In the genomic region with DNA sequence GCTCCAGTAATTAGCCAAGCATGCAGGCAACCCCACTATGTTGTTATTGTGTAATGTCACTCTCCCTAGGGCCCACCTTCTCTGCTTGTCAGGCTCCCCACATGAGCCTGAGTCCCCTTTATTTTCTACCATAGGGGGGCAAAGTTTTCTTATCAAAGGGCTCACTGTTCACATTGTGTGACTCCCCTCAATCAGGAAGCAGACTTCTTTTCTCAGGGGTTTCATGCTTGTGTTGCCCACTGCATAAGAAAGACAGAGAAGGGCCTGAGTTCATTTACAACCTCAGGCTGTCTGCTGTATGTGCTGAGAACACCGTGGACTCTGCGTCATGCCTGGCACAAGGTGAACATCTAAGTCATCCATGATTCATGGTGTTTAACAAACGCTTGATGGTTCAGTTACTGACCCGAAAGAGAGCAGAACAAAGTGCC, we compare ENCODE assay signal across 15 mouse cellular contexts.
DNase-seq lines count a peak whose midpoint lies in the region; ATAC-seq and TF ChIP-seq lines count a peak whose summit lies in the region.
"Had no signal": no experiment of that assay in that cellular context is flagged by ENCODE, and none has a peak within 500 bp of the region (broad histone marks: within the 10 kb centered on the region; RNA-seq: fewer than 3 reads in every experiment).

No protein-coding gene starts in this region.

- H3K4me1 ChIP-seq in hindbrain, embryonic 16.5 days (ENCODE audit: control insufficient read depth, insufficient read depth, low read depth, low read length): no peaks in the 10 kb centered on the region
- 0 out of 2 replicates have a peak, but pooled peaks cover 12% of the 10 kb centered on the region for H3K4me1 ChIP-seq in hindbrain, embryonic 10.5 days (replicated peaks)
- H3K4me1 ChIP-seq in embryonic facial prominence, embryonic 10.5 days: peaks cover 47% of the 10 kb centered on the region
- peaks cover 4% of the 10 kb centered on the region; the same call in 1 of the 2 replicates for H3K4me1 ChIP-seq in forebrain, embryonic 15.5 days
- H3K4me1 ChIP-seq in lung, adult 2 months (ENCODE audit: control insufficient read depth, insufficient read depth, low read length): no peaks in the 10 kb centered on the region

- no peaks in the 10 kb centered on the region for H3K27me3 ChIP-seq in hindbrain, embryonic 16.5 days (replicated peaks; ENCODE audit: control insufficient read depth, insufficient read depth, low read length)
- H3K27me3 ChIP-seq in hindbrain, embryonic 10.5 days (ENCODE audit: insufficient read depth, poor library complexity, severe bottlenecking): peaks cover 9% of the 10 kb centered on the region
- H3K27me3 ChIP-seq in embryonic facial prominence, embryonic 10.5 days (replicated peaks; ENCODE audit: low read depth, poor library complexity, severe bottlenecking): no peaks in the 10 kb centered on the region; the same call in 1 of the 2 replicates
- H3K27me3 ChIP-seq in forebrain, embryonic 15.5 days: no peaks in the 10 kb centered on the region

- H3K27ac ChIP-seq in hindbrain, embryonic 16.5 days (ENCODE audit: low read depth, low read length): no peak overlapping the region
- H3K27ac ChIP-seq in hindbrain, embryonic 10.5 days: no peak overlapping the region; the same call in 1 of the 2 replicates
- peak overlapping the region; percentile 67; the same call in 1 of the 2 replicates for H3K27ac ChIP-seq in embryonic facial prominence, embryonic 10.5 days (replicated peaks)
- no peak overlapping the region for H3K27ac ChIP-seq in forebrain, embryonic 15.5 days (replicated peaks)
- H3K27ac ChIP-seq: liver, embryonic 14.5 days had no signal

- H3K9me3 ChIP-seq in hindbrain, embryonic 16.5 days (ENCODE audit: control insufficient read depth, low read length): no peaks in the 10 kb centered on the region
- H3K9me3 ChIP-seq in hindbrain, embryonic 10.5 days: no peaks in the 10 kb centered on the region
- no peaks in the 10 kb centered on the region for H3K9me3 ChIP-seq in embryonic facial prominence, embryonic 10.5 days
- H3K9me3 ChIP-seq in forebrain, embryonic 15.5 days: no peaks in the 10 kb centered on the region

- no peak overlapping the region for H3K4me2 ChIP-seq in hindbrain, embryonic 16.5 days (ENCODE audit: low read length)
- no peak overlapping the region for H3K4me2 ChIP-seq in forebrain, embryonic 15.5 days (replicated peaks)

- no peak for TF ChIP-seq POLR2A in lung, adult 2 months (IDR thresholded peaks at IDR 0.05; ENCODE audit: borderline replicate concordance, extremely low read depth, low read depth, low read length)

- 34% methylated on average over 4 of the region's 4 CpGs for WGBS in hindbrain, embryonic 16.5 days
- 47% methylated on average over 4 of the region's 4 CpGs for WGBS in hindbrain, embryonic 10.5 days
- WGBS in embryonic facial prominence, embryonic 10.5 days: 55% methylated on average over 4 of the region's 4 CpGs
- 12% methylated on average over 4 of the region's 4 CpGs for whole genome bisulfite sequencing in forebrain, embryonic 15.5 days
- 76% methylated on average over 4 of the region's 4 CpGs for WGBS in lung, adult 2 months

- H3K9ac ChIP-seq in hindbrain, embryonic 16.5 days (ENCODE audit: low read depth, low read length): no peak overlapping the region
- no peak overlapping the region for H3K9ac ChIP-seq in forebrain, embryonic 15.5 days (replicated peaks)
- H3K9ac ChIP-seq: liver, embryonic 14.5 days had no signal

- no peak for DNase-seq in hindbrain, embryonic 10.5 days (ENCODE audit: low spot score)
- peak; percentile 43 for DNase-seq in NIH3T3 (ENCODE audit: low read depth)
- no peak for DNase-seq in embryonic facial prominence, embryonic 10.5 days (ENCODE audit: low spot score)
- no peak for DNase-seq in ovary, postnatal 36 days (ENCODE audit: low spot score)
- DNase-seq in lung, adult 2 months: no peak
- DNase-seq: cerebellum, adult 11 months; cerebellum, postnatal 36 days; gastrocnemius, postnatal 10 days; heart, postnatal 14 days; layer of hippocampus, postnatal 36 days; thymus, adult 2 months had no signal

- no peak overlapping the region for H3K4me3 ChIP-seq in hindbrain, embryonic 16.5 days (ENCODE audit: low read length)
- H3K4me3 ChIP-seq in hindbrain, embryonic 10.5 days: no peak overlapping the region
- H3K4me3 ChIP-seq in embryonic facial prominence, embryonic 10.5 days: no peak overlapping the region
- H3K4me3 ChIP-seq in forebrain, embryonic 15.5 days: no peak overlapping the region
- H3K4me3 ChIP-seq in lung, adult 2 months (replicated peaks; ENCODE audit: extremely low read depth, low read depth, low read length): no peak overlapping the region
- H3K4me3 ChIP-seq: myocyte had no signal

- H3K36me3 ChIP-seq in hindbrain, embryonic 16.5 days (ENCODE audit: control insufficient read depth, insufficient read depth, low read length): no peaks in the 10 kb centered on the region
- H3K36me3 ChIP-seq in hindbrain, embryonic 10.5 days: no peaks in the 10 kb centered on the region
- no peaks in the 10 kb centered on the region for H3K36me3 ChIP-seq in embryonic facial prominence, embryonic 10.5 days (replicated peaks)
- no peaks in the 10 kb centered on the region for H3K36me3 ChIP-seq in forebrain, embryonic 15.5 days

- TF ChIP-seq CTCF in lung, adult 2 months (IDR thresholded peaks at IDR 0.05; ENCODE audit: insufficient read depth, low read length): no peak

- 0 out of 2 replicates have a peak, but pooled peaks have one; percentile 58 for ATAC-seq in hindbrain, embryonic 16.5 days
- ATAC-seq in forebrain, embryonic 15.5 days (replicated peaks): peak; percentile 93
